ENCODE assay signal across 16 mouse cellular contexts in genomic region chr12:111951701-111952100, GRCm38 (mm10). TPM values are rescaled to one million over a fixed set of nuclear protein-coding genes. Genes with fewer than 3 reads are reported as not detected.
DNase-seq lines count a peak whose midpoint lies in the region; ATAC-seq and TF ChIP-seq lines count a peak whose summit lies in the region.
"Had no signal": no experiment of that assay in that cellular context is flagged by ENCODE, and none has a peak within 500 bp of the region (broad histone marks: within the 10 kb centered on the region; RNA-seq: fewer than 3 reads in every experiment).

No protein-coding gene starts in this region.

- H3K9ac ChIP-seq in hindbrain, postnatal 0 days (replicated peaks; ENCODE audit: low read length): no peak overlapping the region
- H3K9ac ChIP-seq in hindbrain, embryonic 16.5 days (ENCODE audit: low read depth, low read length): no peak overlapping the region
- no peak overlapping the region for H3K9ac ChIP-seq in liver, adult 2 months (ENCODE audit: low read depth, low read length)
- no peak overlapping the region for H3K9ac ChIP-seq in embryonic facial prominence, embryonic 13.5 days

- no peak overlapping the region for H3K4me3 ChIP-seq in hindbrain, postnatal 0 days (ENCODE audit: low read length)
- H3K4me3 ChIP-seq in hindbrain, embryonic 16.5 days (ENCODE audit: low read length): no peak overlapping the region
- H3K4me3 ChIP-seq in liver, adult 2 months (ENCODE audit: insufficient read depth, low read depth, low read length): no peak overlapping the region
- H3K4me3 ChIP-seq in embryonic facial prominence, embryonic 13.5 days: no peak overlapping the region
- H3K4me3 ChIP-seq in olfactory bulb, adult 2 months (ENCODE audit: insufficient read depth, low read depth, low read length): no peak overlapping the region

- H3K27ac ChIP-seq in hindbrain, postnatal 0 days: no peak overlapping the region
- no peak overlapping the region for H3K27ac ChIP-seq in hindbrain, embryonic 16.5 days (ENCODE audit: low read depth, low read length)
- H3K27ac ChIP-seq in liver, adult 2 months (replicated peaks; ENCODE audit: insufficient read depth, low read depth, low read length): peak overlapping the region; percentile 5; the same call in 1 of the 2 replicates
- peak overlapping the region; percentile 60; the same call in 1 of the 2 replicates for H3K27ac ChIP-seq in embryonic facial prominence, embryonic 13.5 days
- 0 out of 2 replicates have a peak overlapping the region, but pooled peaks have one; percentile 4 for H3K27ac ChIP-seq in olfactory bulb, adult 2 months (ENCODE audit: insufficient read depth, low read depth, low read length)

- ATAC-seq in hindbrain, postnatal 0 days: peak; percentile 38; the same call in 1 of the 2 replicates
- ATAC-seq in hindbrain, embryonic 16.5 days: no peak
- no peak for ATAC-seq in embryonic facial prominence, embryonic 13.5 days (ENCODE audit: insufficient number of reproducible peaks, insufficient read depth, low FRiP score, low TSS enrichment, low read depth)
- no peak for ATAC-seq in megakaryocyte, adult 5-6 weeks (ENCODE audit: poor library complexity, severe bottlenecking)

- no peaks in the 10 kb centered on the region for H3K4me1 ChIP-seq in hindbrain, postnatal 0 days (ENCODE audit: insufficient read depth, low read length)
- no peaks in the 10 kb centered on the region for H3K4me1 ChIP-seq in hindbrain, embryonic 16.5 days (ENCODE audit: control insufficient read depth, insufficient read depth, low read depth, low read length)
- peaks cover 18% of the 10 kb centered on the region for H3K4me1 ChIP-seq in liver, adult 2 months (ENCODE audit: control insufficient read depth, insufficient read depth, low read length)
- H3K4me1 ChIP-seq in embryonic facial prominence, embryonic 13.5 days: peaks cover 11% of the 10 kb centered on the region
- H3K4me1 ChIP-seq in olfactory bulb, adult 2 months (ENCODE audit: control insufficient read depth, insufficient read depth, low read length): peaks cover 8% of the 10 kb centered on the region; the same call in 1 of the 2 replicates

- H3K4me2 ChIP-seq in hindbrain, postnatal 0 days (ENCODE audit: low read depth, low read length): no peak overlapping the region
- no peak overlapping the region for H3K4me2 ChIP-seq in hindbrain, embryonic 16.5 days (ENCODE audit: low read length)
- H3K4me2 ChIP-seq in embryonic facial prominence, embryonic 13.5 days: no peak overlapping the region

- no peaks in the 10 kb centered on the region for H3K36me3 ChIP-seq in hindbrain, postnatal 0 days (ENCODE audit: insufficient read depth, low read length)
- no peaks in the 10 kb centered on the region for H3K36me3 ChIP-seq in hindbrain, embryonic 16.5 days (ENCODE audit: control insufficient read depth, insufficient read depth, low read length)
- H3K36me3 ChIP-seq in liver, adult 2 months (ENCODE audit: control insufficient read depth, insufficient read depth, low read length): no peaks in the 10 kb centered on the region
- H3K36me3 ChIP-seq in embryonic facial prominence, embryonic 13.5 days: no peaks in the 10 kb centered on the region

- H3K79me2 ChIP-seq in liver, adult 2 months (ENCODE audit: control insufficient read depth, insufficient read depth, low read length): no peaks in the 10 kb centered on the region

- TF ChIP-seq CTCF in hindbrain, postnatal 0 days (IDR thresholded peaks at IDR 0.05; ENCODE audit: low read depth): no peak
- no peak for TF ChIP-seq CTCF in liver, adult 2 months (IDR thresholded peaks at IDR 0.05; ENCODE audit: low read depth, low read length)
- no peak for TF ChIP-seq CTCF in olfactory bulb, adult 2 months (IDR thresholded peaks at IDR 0.05; ENCODE audit: insufficient read depth, low read depth, low read length)

- WGBS in hindbrain, postnatal 0 days: 41% methylated on average over 5 of the region's 5 CpGs
- WGBS in hindbrain, embryonic 16.5 days: 42% methylated on average over 5 of the region's 5 CpGs
- 33% methylated on average over 5 of the region's 5 CpGs for WGBS in liver, adult 2 months
- WGBS in embryonic facial prominence, embryonic 13.5 days: 28% methylated on average over 5 of the region's 5 CpGs
- 45% methylated on average over 5 of the region's 5 CpGs for WGBS in olfactory bulb, adult 2 months

- no peaks in the 10 kb centered on the region for H3K27me3 ChIP-seq in hindbrain, postnatal 0 days (ENCODE audit: insufficient read depth, low read length)
- no peaks in the 10 kb centered on the region for H3K27me3 ChIP-seq in hindbrain, embryonic 16.5 days (replicated peaks; ENCODE audit: control insufficient read depth, insufficient read depth, low read length)
- no peaks in the 10 kb centered on the region for H3K27me3 ChIP-seq in liver, adult 2 months (ENCODE audit: control insufficient read depth, insufficient read depth, low read length)
- no peaks in the 10 kb centered on the region for H3K27me3 ChIP-seq in embryonic facial prominence, embryonic 13.5 days

- no peak for TF ChIP-seq POLR2A in liver, adult 2 months (IDR thresholded peaks at IDR 0.05; ENCODE audit: extremely low read depth, insufficient read depth, low read length)
- TF ChIP-seq POLR2A in olfactory bulb, adult 2 months (IDR thresholded peaks at IDR 0.05; ENCODE audit: insufficient read depth, low read depth, low read length): no peak

- no peaks in the 10 kb centered on the region for H3K9me3 ChIP-seq in hindbrain, postnatal 0 days (ENCODE audit: low read length)
- H3K9me3 ChIP-seq in hindbrain, embryonic 16.5 days (ENCODE audit: control insufficient read depth, low read length): no peaks in the 10 kb centered on the region
- no peaks in the 10 kb centered on the region for H3K9me3 ChIP-seq in embryonic facial prominence, embryonic 13.5 days

- DNase-seq in hindbrain, postnatal 0 days (ENCODE audit: low spot score): no peak
- DNase-seq in liver, adult 2 months (ENCODE audit: extremely low read depth, low read depth, low spot score): peak; percentile 77
- no peak for DNase-seq in liver
- DNase-seq in spleen, adult 12 weeks (ENCODE audit: low spot score): no peak
- DNase-seq: adrenal gland, postnatal 36 days; cerebellum, adult 11-12 months; embryo, embryonic 11 days; heart, adult 11 months; midbrain, embryonic 14.5 days had no signal

RNA-seq across cellular contexts. Expression of gene Atp5mpl, which starts 15.1 kb away (rescaled TPM):
- total RNA-seq in hindbrain, postnatal 0 days (2014; rRNA removed): 225 and 251 TPM in 2 replicates
- 1,023 and 1,032 TPM in 2 replicates for polyA plus RNA-seq in hindbrain, postnatal 0 days (2015; fragmentation: Nextera tagmentation; extraction: Ambion mirVana)
- polyA plus RNA-seq in hindbrain, embryonic 16.5 days (2015; fragmentation: Nextera tagmentation; extraction: Ambion mirVana): 694 and 757 TPM in 2 replicates
- 336 and 444 TPM in 2 replicates for total RNA-seq in liver, adult 2 months (2014; rRNA removed)
- 23.8 and 26.3 TPM in 2 replicates for polyA plus RNA-seq in liver, adult 2 months (2012; rRNA removed)
- 644 and 681 TPM in 2 replicates for polyA plus RNA-seq in embryonic facial prominence, embryonic 13.5 days (2015; fragmentation: Nextera tagmentation; extraction: Ambion mirVana)
- not detected in 2 replicates for polyA plus RNA-seq in olfactory bulb, adult 2 months (2012; ENCODE audit: insufficient read depth, insufficient read length, low replicate concordance, missing spikeins)
- total RNA-seq in megakaryocyte, adult 5-6 weeks (2015): 371 and 395 TPM in 2 replicates
- total RNA-seq in megakaryocyte, adult 5-6 weeks (2017): 580 and 630 TPM in 2 replicates

RNA-seq across cellular contexts. Expression of gene Tdrd9, which starts 19.7 kb away (rescaled TPM):
- 0.07 and 0.68 TPM in 2 replicates for total RNA-seq in hindbrain, postnatal 0 days (2014; rRNA removed)
- polyA plus RNA-seq in hindbrain, postnatal 0 days (2015; fragmentation: Nextera tagmentation; extraction: Ambion mirVana): 0.20 and 0.46 TPM in 2 replicates
- 0.24 and 0.29 TPM in 2 replicates for polyA plus RNA-seq in hindbrain, embryonic 16.5 days (2015; fragmentation: Nextera tagmentation; extraction: Ambion mirVana)
- not detected in 2 replicates for total RNA-seq in liver, adult 2 months (2014; rRNA removed)
- polyA plus RNA-seq in liver, adult 2 months (2012; rRNA removed): not detected in 2 replicates
- polyA plus RNA-seq in embryonic facial prominence, embryonic 13.5 days (2015; fragmentation: Nextera tagmentation; extraction: Ambion mirVana): 0.34 and 1.1 TPM in 2 replicates
- polyA plus RNA-seq in olfactory bulb, adult 2 months (2012; ENCODE audit: insufficient read depth, insufficient read length, low replicate concordance, missing spikeins): not detected in 2 replicates
- 0.07 TPM in 1 of 2 replicates, not detected in the other for total RNA-seq in megakaryocyte, adult 5-6 weeks (2015)
- total RNA-seq in megakaryocyte, adult 5-6 weeks (2017): not detected in 2 replicates
- polyA plus RNA-seq: spleen, adult 2 months had no signal

RNA-seq across cellular contexts. Expression of gene Rd3l, which starts 29.4 kb away (rescaled TPM):
- total RNA-seq in hindbrain, postnatal 0 days (2014; rRNA removed): 0.73 TPM in 1 of 2 replicates, not detected in the other
- 0.61 TPM in 1 of 2 replicates, not detected in the other for polyA plus RNA-seq in hindbrain, postnatal 0 days (2015; fragmentation: Nextera tagmentation; extraction: Ambion mirVana)
- not detected in 2 replicates for polyA plus RNA-seq in hindbrain, embryonic 16.5 days (2015; fragmentation: Nextera tagmentation; extraction: Ambion mirVana)
- not detected in 2 replicates for total RNA-seq in liver, adult 2 months (2014; rRNA removed)
- polyA plus RNA-seq in liver, adult 2 months (2012; rRNA removed): not detected in 2 replicates
- polyA plus RNA-seq in embryonic facial prominence, embryonic 13.5 days (2015; fragmentation: Nextera tagmentation; extraction: Ambion mirVana): not detected in 2 replicates
- not detected in 2 replicates for polyA plus RNA-seq in olfactory bulb, adult 2 months (2012; ENCODE audit: insufficient read depth, insufficient read length, low replicate concordance, missing spikeins)
- total RNA-seq in megakaryocyte, adult 5-6 weeks (2015): not detected in 2 replicates
- total RNA-seq in megakaryocyte, adult 5-6 weeks (2017): not detected in 2 replicates
- total RNA-seq: adrenal gland, postnatal 36 days; ES-E14 had no signal
- polyA plus RNA-seq: midbrain, embryonic 14.5 days; neural tube, embryonic 11.5 days; spleen, adult 2 months had no signal

RNA-seq across cellular contexts. Expression of gene Ppp1r13b, which starts 43.8 kb away (rescaled TPM):
- 54.5 and 57.4 TPM in 2 replicates for total RNA-seq in hindbrain, postnatal 0 days (2014; rRNA removed)
- 31.6 and 36.5 TPM in 2 replicates for polyA plus RNA-seq in hindbrain, postnatal 0 days (2015; fragmentation: Nextera tagmentation; extraction: Ambion mirVana)
- polyA plus RNA-seq in hindbrain, embryonic 16.5 days (2015; fragmentation: Nextera tagmentation; extraction: Ambion mirVana): 17.9 and 36.4 TPM in 2 replicates
- 2.9 and 4.2 TPM in 2 replicates for total RNA-seq in liver, adult 2 months (2014; rRNA removed)
- 4.5 and 5.4 TPM in 2 replicates for polyA plus RNA-seq in liver, adult 2 months (2012; rRNA removed)
- polyA plus RNA-seq in embryonic facial prominence, embryonic 13.5 days (2015; fragmentation: Nextera tagmentation; extraction: Ambion mirVana): 12.3 and 15.2 TPM in 2 replicates
- not detected in 2 replicates for polyA plus RNA-seq in olfactory bulb, adult 2 months (2012; ENCODE audit: insufficient read depth, insufficient read length, low replicate concordance, missing spikeins)
- 3.8 and 6.9 TPM in 2 replicates for total RNA-seq in megakaryocyte, adult 5-6 weeks (2015)
- 2.8 and 3.3 TPM in 2 replicates for total RNA-seq in megakaryocyte, adult 5-6 weeks (2017)

Comparison
In these comparisons a context has a peak if more than half of its experiments do, and no peak if none do; other contexts are left out.
1. H3K27ac ChIP-seq: peak in liver, adult 2 months (single experiment), embryonic facial prominence, embryonic 13.5 days (single experiment) and olfactory bulb, adult 2 months (single experiment); none in hindbrain, postnatal 0 days (single experiment) and hindbrain, embryonic 16.5 days (single experiment).